Comparison of ENCODE assay signal across 28 mouse cellular contexts in genomic region chr3:27418602-27419001, GRCm38 (mm10). TPM values are rescaled to one million over a fixed set of nuclear protein-coding genes. Genes with fewer than 3 reads are reported as not detected.
A peak's percentile ranks its signal among the peaks of the same experiment; 100 is the strongest.
DNase-seq lines count a peak whose midpoint lies in the region; ATAC-seq and TF ChIP-seq lines count a peak whose summit lies in the region.
"Had no signal": no experiment of that assay in that cellular context is flagged by ENCODE, and none has a peak within 500 bp of the region (broad histone marks: within the 10 kb centered on the region; RNA-seq: fewer than 3 reads in every experiment).

No protein-coding gene starts in this region.

- 92% methylated on average over 8 of the region's 8 CpGs for WGBS in stomach, postnatal 0 days

- H3K9ac ChIP-seq in stomach, postnatal 0 days (ENCODE audit: low read length) = no peak overlapping the region
- H3K9ac ChIP-seq: embryonic facial prominence, embryonic 13.5 days; forebrain, embryonic 12.5 days; forebrain, embryonic 15.5 days; heart, embryonic 12.5 days; heart, embryonic 15.5 days; hindbrain, embryonic 13.5 days had no signal

- TF ChIP-seq CTCF in stomach, postnatal 0 days (IDR thresholded peaks at IDR 0.05; ENCODE audit: low read depth) = no peak

- no peaks in the 10 kb centered on the region for H3K4me1 ChIP-seq in stomach, postnatal 0 days (replicated peaks; ENCODE audit: control insufficient read depth, insufficient read depth)
- H3K4me1 ChIP-seq: embryonic facial prominence, embryonic 13.5 days; forebrain, embryonic 15.5 days; heart, embryonic 12.5 days; heart, embryonic 15.5 days had no signal

- DNase-seq in lung, postnatal 36 days = peak; percentile 18
- DNase-seq in lung, postnatal 25 days (ENCODE audit: low spot score) = no peak
- DNase-seq in 416B (ENCODE audit: low read depth) = peak; percentile 29
- DNase-seq in adipocyte (ENCODE audit: low spot score) = peak; percentile 47
- peak; percentile 6 for DNase-seq in stomach, postnatal 0 days (ENCODE audit: low spot score)
- DNase-seq in testis, postnatal 14 days (ENCODE audit: low spot score) = no peak
- DNase-seq: adrenal gland, adult 8-10 months; adrenal gland, postnatal 25 days; cerebellum, adult 11-12 months; cerebellum, adult 8-10 months; cerebellum, postnatal 10 days; cerebellum, postnatal 36 days; embryo, embryonic 11 days; gastrocnemius, postnatal 25 days; heart, postnatal 10 days; heart, postnatal 36 days had no signal

- peaks cover 9% of the 10 kb centered on the region for H3K36me3 ChIP-seq in stomach, postnatal 0 days (ENCODE audit: control insufficient read depth, insufficient read depth, low read length)
- H3K36me3 ChIP-seq: forebrain, embryonic 15.5 days had no signal

- no peak overlapping the region for H3K27ac ChIP-seq in stomach, postnatal 0 days (replicated peaks)
- H3K27ac ChIP-seq: embryonic facial prominence, embryonic 10.5 days; embryonic facial prominence, embryonic 13.5 days; forebrain, embryonic 12.5 days; forebrain, embryonic 15.5 days; heart, embryonic 15.5 days; hindbrain, embryonic 10.5 days; hindbrain, embryonic 13.5 days had no signal

- no peak for TF ChIP-seq EP300 in stomach, postnatal 0 days (optimal IDR thresholded peaks at IDR 0.05)

- no peak for ATAC-seq in stomach, postnatal 0 days (ENCODE audit: low FRiP score, low TSS enrichment)
- ATAC-seq: forebrain, embryonic 15.5 days; hindbrain, embryonic 16.5 days; Patski had no signal

- no peak overlapping the region for H3K4me2 ChIP-seq in stomach, postnatal 0 days (replicated peaks; ENCODE audit: low read depth)
- H3K4me2 ChIP-seq: embryonic facial prominence, embryonic 13.5 days; forebrain, embryonic 12.5 days; forebrain, embryonic 15.5 days; heart, embryonic 12.5 days; heart, embryonic 15.5 days; hindbrain, embryonic 13.5 days had no signal

- no peak overlapping the region for H3K4me3 ChIP-seq in stomach, postnatal 0 days (ENCODE audit: low read depth, low read length)
- H3K4me3 ChIP-seq: embryonic facial prominence, embryonic 10.5 days; embryonic facial prominence, embryonic 13.5 days; erythroblast, embryonic 14.5 days; forebrain, embryonic 12.5 days; forebrain, embryonic 15.5 days; heart, embryonic 12.5 days; heart, embryonic 15.5 days; hindbrain, embryonic 10.5 days; hindbrain, embryonic 13.5 days had no signal

- H3K9me3 ChIP-seq in stomach, postnatal 0 days (ENCODE audit: control insufficient read depth, low read length) = no peaks in the 10 kb centered on the region
- H3K9me3 ChIP-seq: embryonic facial prominence, embryonic 10.5 days; embryonic facial prominence, embryonic 13.5 days; forebrain, embryonic 12.5 days; forebrain, embryonic 15.5 days; heart, embryonic 12.5 days; heart, embryonic 15.5 days; hindbrain, embryonic 10.5 days; hindbrain, embryonic 13.5 days had no signal

- no peaks in the 10 kb centered on the region for H3K27me3 ChIP-seq in stomach, postnatal 0 days (ENCODE audit: control insufficient read depth, insufficient read depth, low read length)
- H3K27me3 ChIP-seq: embryonic facial prominence, embryonic 13.5 days; forebrain, embryonic 12.5 days; forebrain, embryonic 15.5 days; heart, embryonic 12.5 days; heart, embryonic 15.5 days; hindbrain, embryonic 13.5 days; Patski had no signal

RNA-seq across cellular contexts. Expression of gene Ghsr, which starts 47.5 kb away (rescaled TPM):
- not detected in 2 replicates for polyA plus RNA-seq in stomach, postnatal 0 days (2015; fragmentation: Nextera tagmentation; extraction: Ambion mirVana)
- polyA plus RNA-seq: embryonic facial prominence, embryonic 10.5 days; embryonic facial prominence, embryonic 13.5 days; forebrain, embryonic 12.5 days; forebrain, embryonic 15.5 days; gonadal fat pad, adult 2 months; heart, embryonic 12.5 days; heart, embryonic 15.5 days; Patski had no signal

Comparison
In these comparisons a context has a peak if more than half of its experiments do, and no peak if none do; other contexts are left out.
1. DNase-seq: peak in lung, postnatal 36 days (single experiment), 416B (single experiment), adipocyte (single experiment) and stomach, postnatal 0 days (single experiment); none in lung, postnatal 25 days (single experiment) and testis, postnatal 14 days (single experiment).